Mouse (Mus musculus): ENCODE measurements at regions not wholly inside any gene's neighbourhood (a gene's known extent, or its start where the extent isn't known, plus 50 kb on each side); places are given as distances from the start of the nearest gene placed in this dataset.

DNA sequence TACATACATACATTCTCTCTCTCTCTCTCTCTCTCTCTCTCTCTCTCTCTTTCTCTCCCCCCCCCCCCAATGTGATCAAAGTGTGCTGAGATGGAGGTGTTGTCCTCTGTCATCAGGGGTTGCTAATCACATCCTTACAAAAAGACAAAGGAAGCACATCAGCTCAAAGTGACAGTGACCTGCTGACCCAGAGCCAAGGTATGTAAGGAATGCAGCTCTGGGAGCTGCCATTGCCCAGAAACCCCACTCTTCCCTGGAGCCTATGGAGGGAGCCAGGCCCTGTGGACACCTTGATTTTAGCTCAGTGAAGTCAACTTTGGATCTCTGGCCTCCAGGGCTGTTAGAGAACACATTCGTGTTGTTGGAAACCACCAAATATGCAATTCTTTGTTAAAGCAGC is 66.0 kb upstream of the Ankrd28 start:
- TF ChIP-seq CTCF (IDR thresholded peaks at IDR 0.05; ENCODE audit: insufficient read depth, low read depth, low read length), result no peak
- TF ChIP-seq POLR2A (IDR thresholded peaks at IDR 0.05; ENCODE audit: insufficient read depth, low read depth, low read length), result no peak
